Mouse (Mus musculus) neural tube, embryonic 11.5 days (tissue): Measurements from ENCODE around the gene Gm17359. TPM values are rescaled to one million over a fixed set of nuclear protein-coding genes. Genes with fewer than 3 reads are reported as not detected.

Experiments
- ATAC-seq: fragments of 200-750 bp; cut with Nextera tagmentation; 2 replicates; pipeline ENCODE4 v1.8.0; 2017; ENCODE audit warnings: moderate number of reproducible peaks, mild to moderate bottlenecking, moderate TSS enrichment, moderate library complexity; ENCODE audit not compliant: insufficient read depth, low FRiP score, low TSS enrichment
- DNase-seq: peaks from one replicate; pipeline ENCODE4 v3.0.0-alpha.2; 2015; ENCODE audit warnings: low spot score
- H3K27ac ChIP-seq: fragments of 300-500 bp; sonication (generic); 2 replicates; pipeline ENCODE4 v1.5.1; 2014; ENCODE audit warnings: low read depth, mild to moderate bottlenecking, low read length
- H3K27me3 ChIP-seq: fragments of 300-500 bp; sonication (generic); 2 replicates; pipeline ENCODE4 v1.6.1; 2014; ENCODE audit warnings: mild to moderate bottlenecking, low read length, mixed read lengths; ENCODE audit not compliant: control insufficient read depth, insufficient read depth
- H3K36me3 ChIP-seq: fragments of 300-500 bp; sonication (generic); 2 replicates; pipeline ENCODE4 v1.6.1; 2014; ENCODE audit warnings: mild to moderate bottlenecking, low read length, moderate library complexity, mixed read lengths; ENCODE audit not compliant: control insufficient read depth, insufficient read depth
- H3K4me1 ChIP-seq: fragments of 300-500 bp; sonication (generic); 2 replicates; pipeline ENCODE4 v1.6.1; 2014; ENCODE audit warnings: low read length, mixed read lengths; ENCODE audit not compliant: control insufficient read depth, insufficient read depth
- H3K4me2 ChIP-seq: fragments of 300-500 bp; sonication (generic); 2 replicates; pipeline ENCODE4 v1.6.1; 2014; ENCODE audit warnings: low read depth, mild to moderate bottlenecking, moderate library complexity
- H3K4me3 ChIP-seq: fragments of 300-500 bp; sonication (generic); 2 replicates; pipeline ENCODE4 v1.5.1; 2014; ENCODE audit warnings: low read depth, low read length
- H3K9ac ChIP-seq: fragments of 300-500 bp; sonication (generic); 2 replicates; pipeline ENCODE4 v1.6.1; 2014; ENCODE audit warnings: mild to moderate bottlenecking, low read length
- H3K9me3 ChIP-seq: fragments of 300-500 bp; sonication (generic); 2 replicates; pipeline ENCODE4 v1.6.1; 2016; ENCODE audit warnings: low read length; ENCODE audit not compliant: control insufficient read depth
- WGBS: fragments of 180-500 bp; shearing (Covaris S2); extraction: QIAGEN DNeasy Blood & Tissue Kit; methylation state at CpG from one replicate; pipeline ENCODE4 v1.1.7; 2014; 5-methylcytosine and 5-hydroxymethylcytosine counted together
- polyA plus RNA-seq: library from polyadenylated mRNA; unstranded; fragments of >200 nt; fragmentation: Nextera tagmentation; extraction: Ambion mirVana; gene quantifications from 2 replicates; pipeline ENCODE4 v1.2.1, GENCODE M21; 2014

Gm17359 gene
- polyA plus RNA-seq: 0.31 TPM in 1 of 2 replicates, not detected in the other

DNA sequence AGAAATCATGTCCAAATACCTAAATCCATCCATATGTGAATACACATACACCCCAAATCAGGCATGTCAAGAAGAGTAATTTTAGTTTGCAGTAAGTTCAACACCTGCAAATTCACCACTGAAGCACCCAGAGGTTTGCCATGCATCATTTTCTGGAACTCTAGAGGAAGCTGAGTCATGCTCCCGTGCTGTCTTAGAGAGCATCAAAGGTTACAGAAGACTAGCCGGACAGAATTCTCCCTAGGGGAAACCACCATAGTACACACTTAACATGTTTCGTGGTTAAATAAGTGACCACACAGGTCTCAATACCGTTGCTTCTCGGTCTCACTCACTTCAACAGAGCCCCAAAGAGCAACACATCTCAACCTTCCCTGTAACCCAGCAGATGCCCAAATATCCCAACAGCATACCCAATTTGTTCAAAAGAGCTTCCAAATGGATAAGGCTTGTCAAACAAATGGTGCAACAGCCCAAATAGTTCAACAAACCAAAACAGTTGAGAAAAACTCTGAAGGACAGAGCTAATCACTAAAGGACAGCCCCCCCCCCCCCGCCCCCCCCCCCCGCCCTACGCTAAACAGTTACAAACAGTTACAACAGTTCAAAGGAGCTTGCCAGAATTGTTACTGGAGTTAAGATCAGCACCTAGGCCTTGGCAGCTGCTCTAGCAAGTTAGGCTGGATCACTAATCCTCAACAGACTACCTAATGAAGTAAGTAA is at the start of gene Gm17359:
Gm17359 (plus strand) TSS at position 618 of the 723 bp plus-strand sequence.
- H3K4me1 ChIP-seq: no peaks in the 10 kb centered on the region
- ATAC-seq (no peak), DNase-seq (no peak)
- no peak within 1 kb of the TSS for H3K4me3 ChIP-seq
- WGBS: 67% methylated on average over 8 of the region's 8 CpGs
- no peak within 1 kb of the TSS for H3K27ac ChIP-seq
- H3K4me2 ChIP-seq: no peak within 1 kb of the TSS
- no peaks in the 10 kb centered on the region for H3K9me3 ChIP-seq
- H3K9ac ChIP-seq: no peak within 1 kb of the TSS
- no peaks in the 10 kb centered on the region for H3K36me3 ChIP-seq
- no peaks in the 10 kb centered on the region for H3K27me3 ChIP-seq

DNA sequence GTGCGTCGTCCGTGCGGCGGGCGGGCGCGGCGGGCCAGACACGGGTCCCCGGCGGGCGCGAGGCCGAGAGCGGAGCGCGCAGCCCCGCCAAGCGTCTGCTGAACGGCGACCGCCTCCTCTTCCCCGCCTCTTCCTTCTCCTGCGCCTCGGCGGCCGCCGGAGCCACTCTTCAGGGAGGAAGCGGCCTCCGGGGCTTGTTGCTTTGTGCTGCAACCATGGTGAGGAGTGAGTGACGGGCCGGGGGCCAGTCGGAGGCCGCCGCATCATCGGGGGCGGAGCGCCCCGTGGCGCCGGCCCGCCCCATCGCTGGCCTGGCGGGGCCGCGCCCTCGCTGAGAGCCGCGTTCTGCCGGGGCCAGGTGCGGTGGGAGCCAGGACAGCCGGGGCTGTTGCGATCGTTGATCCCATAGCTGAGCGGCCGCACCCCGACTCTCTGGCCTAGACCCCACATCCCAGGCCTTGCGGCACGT is 49.3 kb upstream of the Gm17359 start:
- Histone ChIP-seq H3K27me3 (peaks cover 4% of the 10 kb centered on the region; the same call in 1 of the 2 replicates), H3K9me3 (no peaks in the 10 kb centered on the region), H3K36me3 (no peaks in the 10 kb centered on the region), H3K27ac (peak overlapping the region; percentile 96), H3K9ac (peak overlapping the region; percentile 92), H3K4me3 (peak overlapping the region; percentile 86), H3K4me1 (peaks cover 10% of the 10 kb centered on the region), H3K4me2 (peak overlapping the region; percentile 80)
- ATAC-seq (peak; percentile 98), DNase-seq (peak; percentile 91)
- under 1% methylated on average over 45 of the region's 60 CpGs for WGBS

DNA sequence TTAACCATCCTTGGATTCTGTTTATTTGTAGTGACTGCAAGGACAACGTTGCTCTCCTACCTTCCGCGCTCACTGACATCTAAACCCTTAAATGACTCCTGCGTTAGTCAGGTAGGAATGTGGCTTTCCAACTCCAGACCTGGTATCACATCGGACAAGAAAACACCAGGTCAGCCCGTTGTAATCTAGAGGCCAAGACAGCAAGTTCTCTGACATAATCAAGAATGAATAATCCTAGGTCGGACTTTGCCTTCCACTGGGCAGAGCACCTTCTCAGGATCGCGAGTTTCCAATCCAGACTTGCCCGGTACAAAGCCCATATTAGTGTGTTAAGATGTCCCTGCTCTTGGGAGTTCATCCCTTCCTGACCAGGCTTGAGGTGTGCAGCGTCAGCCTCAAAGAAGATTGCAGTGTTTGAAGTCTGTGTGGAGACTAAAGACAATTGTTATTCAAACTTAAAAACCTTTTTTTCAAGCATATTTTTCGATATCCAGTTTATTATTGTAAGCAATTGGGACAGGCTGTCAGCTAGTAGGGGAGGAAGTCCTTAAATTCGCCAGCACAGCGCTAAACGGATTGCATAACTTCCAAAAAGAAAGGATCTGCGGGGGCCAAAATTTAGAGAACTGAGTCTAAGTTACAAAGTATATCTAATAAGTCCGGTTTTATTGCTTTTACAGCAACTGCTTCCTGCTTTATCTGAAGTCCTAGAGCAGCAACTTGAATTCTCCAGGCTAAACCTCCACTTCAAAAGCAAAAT is 48.6 kb upstream of the Gm17359 start:
- peaks cover 10% of the 10 kb centered on the region for H3K4me1 ChIP-seq
- peak overlapping the region; percentile 92 for H3K9ac ChIP-seq
- H3K4me3 ChIP-seq: peak overlapping the region; percentile 86
- H3K9me3 ChIP-seq: no peaks in the 10 kb centered on the region
- H3K4me2 ChIP-seq: peak overlapping the region; percentile 80
- no peaks in the 10 kb centered on the region for H3K36me3 ChIP-seq
- peak; percentile 26 for DNase-seq
- 17% methylated on average over 17 of the region's 17 CpGs for WGBS
- no peak for ATAC-seq
- H3K27ac ChIP-seq: no peak overlapping the region
- peaks cover 4% of the 10 kb centered on the region; the same call in 1 of the 2 replicates for H3K27me3 ChIP-seq

DNA sequence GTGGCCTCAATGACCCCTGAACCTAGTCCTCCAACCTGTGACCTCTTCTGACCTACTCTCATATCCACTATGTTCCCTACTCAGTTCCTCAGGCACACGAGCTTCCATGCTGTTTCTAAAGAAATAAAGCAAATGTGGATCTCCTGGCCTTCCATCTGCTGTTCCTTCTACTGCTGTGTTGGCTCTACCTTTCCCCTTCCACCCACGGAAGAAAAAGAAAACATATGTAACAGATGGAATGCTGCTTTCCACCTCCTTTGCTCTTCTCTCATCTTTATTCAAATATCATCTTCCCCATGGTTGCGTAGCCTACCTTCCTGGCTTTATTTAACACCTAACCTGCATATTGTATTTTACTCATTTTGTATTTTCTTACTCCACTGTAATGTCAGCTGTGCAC is 47.4 kb upstream of the Gm17359 start:
- H3K27ac ChIP-seq: no peak overlapping the region
- peaks cover 10% of the 10 kb centered on the region for H3K4me1 ChIP-seq
- ATAC-seq: no peak
- H3K4me3 ChIP-seq: no peak overlapping the region
- DNase-seq: no peak
- peaks cover 4% of the 10 kb centered on the region; the same call in 1 of the 2 replicates for H3K27me3 ChIP-seq
- H3K9ac ChIP-seq: no peak overlapping the region
- WGBS: 77% methylated on average over 3 of the region's 3 CpGs
- no peak overlapping the region for H3K4me2 ChIP-seq
- H3K9me3 ChIP-seq: no peaks in the 10 kb centered on the region
- H3K36me3 ChIP-seq: no peaks in the 10 kb centered on the region

GRCm38 (mm10) chr3:79293023-79293422 is 43.4 kb upstream of the Gm17359 start:
- DNase-seq (no peak), ATAC-seq (no peak)
- Histone ChIP-seq H3K9ac (no peak overlapping the region), H3K9me3 (no peaks in the 10 kb centered on the region), H3K4me3 (no peak overlapping the region), H3K4me2 (no peak overlapping the region), H3K4me1 (no peaks in the 10 kb centered on the region), H3K27me3 (peaks cover 4% of the 10 kb centered on the region; the same call in 1 of the 2 replicates), H3K36me3 (no peaks in the 10 kb centered on the region), H3K27ac (no peak overlapping the region)
- 67% methylated on average over 4 of the region's 4 CpGs for WGBS

DNA sequence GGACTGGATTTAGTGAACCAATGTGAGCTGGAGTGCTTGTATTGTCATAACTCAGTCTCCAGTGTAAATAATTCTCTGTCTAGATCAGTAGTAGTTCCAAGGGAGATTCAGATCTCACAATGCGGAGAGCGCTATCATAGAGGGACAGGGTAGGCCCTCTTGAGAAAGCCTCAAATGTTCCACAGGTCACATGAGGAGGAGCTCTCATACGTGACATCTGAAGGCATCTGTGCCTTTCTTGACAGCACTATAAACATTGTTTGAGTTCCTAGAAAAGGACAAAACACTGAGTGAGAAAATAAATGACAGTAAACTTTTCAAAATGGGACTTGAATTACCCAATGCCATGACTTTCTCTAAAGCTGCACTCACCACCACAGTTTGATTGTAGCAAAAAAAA is 41.8 kb upstream of the Gm17359 start:
- WGBS: 92% methylated on average over 3 of the region's 3 CpGs
- H3K4me1 ChIP-seq: no peaks in the 10 kb centered on the region
- ATAC-seq: no peak
- no peak for DNase-seq
- H3K4me3 ChIP-seq: no peak overlapping the region
- H3K27me3 ChIP-seq: no peaks in the 10 kb centered on the region
- H3K9ac ChIP-seq: no peak overlapping the region
- H3K4me2 ChIP-seq: no peak overlapping the region
- no peaks in the 10 kb centered on the region for H3K36me3 ChIP-seq
- H3K27ac ChIP-seq: no peak overlapping the region
- no peaks in the 10 kb centered on the region for H3K9me3 ChIP-seq

DNA sequence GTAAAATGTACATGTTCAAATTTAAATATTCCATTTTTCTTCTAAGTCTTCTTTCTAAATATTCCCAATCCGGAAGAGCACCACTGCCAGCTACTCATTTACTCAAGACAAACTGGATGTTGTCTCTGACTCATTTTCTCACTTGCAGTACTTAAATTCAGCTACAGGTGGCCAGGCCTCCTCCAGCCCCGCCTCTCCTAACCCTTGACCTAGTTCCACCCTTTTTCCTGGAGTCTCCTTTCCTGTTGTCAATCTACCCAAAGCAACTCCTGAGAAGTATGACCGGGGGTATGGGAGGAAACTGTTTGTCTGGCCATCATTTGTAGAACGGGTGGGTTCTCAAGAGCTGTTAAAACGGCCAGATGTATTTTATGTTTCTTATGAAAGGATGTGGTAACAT is 40.4 kb upstream of the Gm17359 start:
- no peak overlapping the region for H3K4me3 ChIP-seq
- H3K36me3 ChIP-seq: no peaks in the 10 kb centered on the region
- H3K27ac ChIP-seq: no peak overlapping the region
- H3K4me1 ChIP-seq: no peaks in the 10 kb centered on the region
- no peak overlapping the region for H3K4me2 ChIP-seq
- no peak overlapping the region for H3K9ac ChIP-seq
- H3K9me3 ChIP-seq: no peaks in the 10 kb centered on the region
- WGBS: 75% methylated on average over 5 of the region's 5 CpGs
- DNase-seq (no peak), ATAC-seq (no peak)
- no peaks in the 10 kb centered on the region for H3K27me3 ChIP-seq

DNA sequence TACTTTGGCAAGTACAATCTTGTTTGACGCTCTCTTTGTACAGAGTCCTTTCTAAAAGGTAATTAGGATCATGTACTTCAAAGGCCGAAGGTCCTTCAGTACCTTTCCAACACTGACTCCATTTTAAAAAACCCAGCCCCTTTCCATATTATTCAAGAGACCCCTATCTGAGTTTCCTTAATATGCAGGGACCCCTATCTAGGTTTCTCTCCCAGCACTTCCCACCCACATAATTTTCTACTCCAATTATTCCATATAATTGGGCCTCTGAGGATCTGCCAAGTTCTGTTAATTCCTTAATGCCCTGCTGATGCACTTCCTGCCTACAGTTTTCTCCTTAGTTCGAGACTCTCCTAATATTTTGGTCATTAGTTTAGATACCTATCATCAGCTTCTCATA is 39.9 kb upstream of the Gm17359 start:
- DNase-seq: no peak
- H3K4me2 ChIP-seq: no peak overlapping the region
- no peaks in the 10 kb centered on the region for H3K36me3 ChIP-seq
- H3K27ac ChIP-seq: no peak overlapping the region
- WGBS: 84% methylated on average over 3 of the region's 3 CpGs
- ATAC-seq: no peak
- H3K4me1 ChIP-seq: no peaks in the 10 kb centered on the region
- H3K27me3 ChIP-seq: no peaks in the 10 kb centered on the region
- H3K9me3 ChIP-seq: no peaks in the 10 kb centered on the region
- H3K4me3 ChIP-seq: no peak overlapping the region
- H3K9ac ChIP-seq: no peak overlapping the region
